Mouse (Mus musculus): ENCODE results near the gene Dnase1.

DNA sequence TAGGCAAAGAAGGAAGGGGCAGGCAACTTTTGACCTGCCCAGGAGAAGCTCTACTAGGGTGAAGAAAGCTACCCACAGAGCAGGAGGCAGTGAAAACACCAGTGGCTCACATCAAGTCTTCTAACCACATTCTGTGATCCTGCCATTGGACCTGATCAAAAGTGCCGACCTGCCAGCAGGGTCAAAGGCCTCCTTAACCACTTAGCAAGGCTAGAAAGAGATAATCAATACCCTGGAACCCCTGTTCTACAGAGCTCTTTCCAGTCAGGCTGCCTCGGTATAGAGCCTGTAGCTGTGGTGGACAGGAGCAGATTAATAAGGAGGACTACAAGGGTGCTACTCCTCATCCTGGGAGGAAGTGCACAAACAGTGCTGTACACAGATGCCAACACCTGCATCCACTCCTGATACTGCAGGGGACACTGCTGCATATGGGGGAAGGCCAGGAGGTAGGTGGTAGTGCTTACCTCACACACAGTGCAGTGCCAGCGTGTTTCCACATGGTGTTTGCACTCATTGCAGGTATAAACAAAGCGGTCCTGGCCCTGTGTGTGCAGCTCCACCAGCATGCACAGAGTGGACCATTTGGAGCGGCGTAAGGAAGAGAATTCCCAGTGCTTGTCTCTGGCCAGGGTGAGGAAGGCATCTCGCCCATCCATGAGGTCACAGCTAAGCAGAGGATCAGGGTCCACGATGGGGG lies 50.6 kb downstream of the Dnase1 start:
- no peak for TF ChIP-seq POLR2A (IDR thresholded peaks at IDR 0.05; ENCODE audit: borderline replicate concordance, insufficient read depth, low read length)
- TF ChIP-seq CTCF (IDR thresholded peaks at IDR 0.05; ENCODE audit: borderline replicate concordance, insufficient read depth, low read depth, low read length) = no peak
